Mouse (Mus musculus) adrenal gland, postnatal 36 days (tissue): ENCODE data around the gene Pcx. TPM values are rescaled to one million over a fixed set of nuclear protein-coding genes. Genes with fewer than 3 reads are reported as not detected.

Experiments used
- DNase-seq, 2 experiments: peaks; one replicate each; pipeline ENCODE4 v3.0.0; 2021; ENCODE audit warnings: mixed read lengths in 1 of 2
- long read RNA-seq, 2 experiments: library from polyadenylated mRNA; stranded (forward); transcript quantifications; one replicate each; pipeline ENCODE4 v2.0.0; 2021; ENCODE audit warnings: borderline sequencing depth in 2 of 2
- total RNA-seq, 2 experiments: library from RNA; stranded (reverse); gene quantifications; 2 replicates each; pipeline ENCODE4 v1.2.3; 2021

Pcx gene
- total RNA-seq = 100 to 1,000 TPM; 683 to 762 TPM
- long read RNA-seq, experiment 1, full-length matches to known transcripts = 283 of 685 reads
- long read RNA-seq, experiment 1, partial matches to known transcripts = 374 of 685 reads
- long read RNA-seq, experiment 1, other reads (novel, unspliced or antisense) = 28 of 685 reads
- long read RNA-seq, experiment 2, full-length matches to known transcripts = 119 of 301 reads
- long read RNA-seq, experiment 2, partial matches to known transcripts = 157 of 301 reads
- long read RNA-seq, experiment 2, other reads (novel, unspliced or antisense) = 25 of 301 reads

GRCm38 (mm10) chr19:4509986-4510963, at the start of gene Pcx:
Gene Pcx (plus strand): TSS chr19:4510472.
- DNase-seq = peak; percentile 98 to 99

GRCm38 (mm10) chr19:4461981-4462380, 48.3 kb upstream of the Pcx start:
- DNase-seq = no peak

GRCm38 (mm10) chr19:4464666-4465065, 45.6 kb upstream of the Pcx start:
- no peak for DNase-seq

GRCm38 (mm10) chr19:4468363-4468762, 41.9 kb upstream of the Pcx start:
- peak; percentile 63 for DNase-seq

GRCm38 (mm10) chr19:4473549-4473948, 36.7 kb upstream of the Pcx start:
- DNase-seq = no peak

- peak in 1 of 2 experiments; percentile 56 for DNase-seq
Observed at GRCm38 (mm10) chr19:4474739-4475138, 35.5 kb upstream of the Pcx start.

GRCm38 (mm10) chr19:4475224-4475925, 34.9 kb upstream of the Pcx start:
- no peak for DNase-seq

- DNase-seq = peak; percentile 74 to 80
Observed at GRCm38 (mm10) chr19:4476601-4477257, 33.5 kb upstream of the Pcx start.

- peak; percentile 82 to 84 for DNase-seq
Observed at GRCm38 (mm10) chr19:4477345-4478189, 32.7 kb upstream of the Pcx start, which contains the start of gene Syt12. Gene Syt12 (minus strand): TSS chr19:4477447.

- no peak for DNase-seq
Observed at GRCm38 (mm10) chr19:4478190-4478516, 32.1 kb upstream of the Pcx start.

- no peak for DNase-seq
Observed at GRCm38 (mm10) chr19:4480041-4480440, 30.2 kb upstream of the Pcx start.

GRCm38 (mm10) chr19:4481326-4481725, 28.9 kb upstream of the Pcx start:
- no peak for DNase-seq

GRCm38 (mm10) chr19:4482111-4482859, 28.0 kb upstream of the Pcx start:
- DNase-seq = peak in 1 of 2 experiments; percentile 40

GRCm38 (mm10) chr19:4485006-4485405, 25.3 kb upstream of the Pcx start:
- DNase-seq = no peak

- DNase-seq = no peak
Observed at GRCm38 (mm10) chr19:4487877-4488276, 22.4 kb upstream of the Pcx start.

GRCm38 (mm10) chr19:4491080-4491695, 19.1 kb upstream of the Pcx start:
- peak; percentile 48 to 55 for DNase-seq

GRCm38 (mm10) chr19:4492526-4493296, 17.6 kb upstream of the Pcx start:
- DNase-seq = peak; percentile 86 to 89

- DNase-seq = no peak
Observed at GRCm38 (mm10) chr19:4494707-4495106, 15.6 kb upstream of the Pcx start.

- DNase-seq = no peak
Observed at GRCm38 (mm10) chr19:4495814-4496213, 14.5 kb upstream of the Pcx start.
